ENCODE assay signal across 7 mouse cellular contexts in genomic region chr2:52860111-52860775, GRCm38 (mm10). TPM values are rescaled to one million over a fixed set of nuclear protein-coding genes. Genes with fewer than 3 reads are reported as not detected.
DNase-seq lines count a peak whose midpoint lies in the region; ATAC-seq and TF ChIP-seq lines count a peak whose summit lies in the region.

No protein-coding gene starts in this region.

- no peaks in the 10 kb centered on the region for H3K27me3 ChIP-seq in lung, embryonic 15.5 days
- no peaks in the 10 kb centered on the region for H3K27me3 ChIP-seq in forebrain, embryonic 11.5 days (ENCODE audit: control insufficient read depth, insufficient read depth, low read length)
- H3K27me3 ChIP-seq in limb, embryonic 12.5 days = no peaks in the 10 kb centered on the region
- no peaks in the 10 kb centered on the region for H3K27me3 ChIP-seq in stomach, postnatal 0 days (ENCODE audit: control insufficient read depth, insufficient read depth, low read length)

- no peak for TF ChIP-seq EP300 in stomach, postnatal 0 days (optimal IDR thresholded peaks at IDR 0.05)

- ATAC-seq in lung, embryonic 15.5 days (ENCODE audit: borderline replicate concordance, extremely low read depth, low FRiP score, low TSS enrichment) = no peak
- ATAC-seq in forebrain, embryonic 11.5 days (replicated peaks; ENCODE audit: low FRiP score) = no peak
- no peak for ATAC-seq in limb, embryonic 12.5 days (ENCODE audit: insufficient number of reproducible peaks, insufficient read depth, low FRiP score, low TSS enrichment, low read depth)
- no peak for ATAC-seq in stomach, postnatal 0 days (ENCODE audit: low FRiP score, low TSS enrichment)

- peak overlapping the region; percentile 99; the same call in 1 of the 2 replicates for H3K4me2 ChIP-seq in lung, embryonic 15.5 days
- H3K4me2 ChIP-seq in forebrain, embryonic 11.5 days (ENCODE audit: low read depth, low read length, severe bottlenecking) = peak overlapping the region; percentile 51
- H3K4me2 ChIP-seq in limb, embryonic 12.5 days = peak overlapping the region; percentile 83
- H3K4me2 ChIP-seq in stomach, postnatal 0 days (replicated peaks; ENCODE audit: low read depth) = peak overlapping the region; percentile 88

- DNase-seq in lung, postnatal 14 days = no peak
- no peak for DNase-seq in forebrain, embryonic 11.5 days (ENCODE audit: low spot score)
- no peak for DNase-seq in stomach, postnatal 0 days (ENCODE audit: low spot score)
- no peak for DNase-seq in spleen, adult 12 weeks (ENCODE audit: low spot score)
- no peak for DNase-seq in thymus, adult 18-20 months

- no peak overlapping the region for H3K27ac ChIP-seq in lung, embryonic 15.5 days
- H3K27ac ChIP-seq in forebrain, embryonic 11.5 days (ENCODE audit: low read depth, low read length) = no peak overlapping the region
- peak overlapping the region; percentile 92 for H3K27ac ChIP-seq in limb, embryonic 12.5 days
- H3K27ac ChIP-seq in stomach, postnatal 0 days (replicated peaks) = peak overlapping the region; percentile 84; the same call in 1 of the 2 replicates

- WGBS in lung, embryonic 15.5 days = 43% methylated on average over 8 of the region's 8 CpGs
- 15% methylated on average over 8 of the region's 8 CpGs for WGBS in forebrain, embryonic 11.5 days
- WGBS in limb, embryonic 12.5 days = 5% methylated on average over 8 of the region's 8 CpGs
- WGBS in stomach, postnatal 0 days = 35% methylated on average over 8 of the region's 8 CpGs

- H3K4me1 ChIP-seq in lung, embryonic 15.5 days = peaks cover 28% of the 10 kb centered on the region
- H3K4me1 ChIP-seq in forebrain, embryonic 11.5 days (replicated peaks; ENCODE audit: control insufficient read depth, insufficient read depth, low read length) = peaks cover 15% of the 10 kb centered on the region; the same call in 1 of the 2 replicates
- peaks cover 36% of the 10 kb centered on the region for H3K4me1 ChIP-seq in limb, embryonic 12.5 days (replicated peaks)
- no peaks in the 10 kb centered on the region; the same call in 1 of the 2 replicates for H3K4me1 ChIP-seq in stomach, postnatal 0 days (replicated peaks; ENCODE audit: control insufficient read depth, insufficient read depth)

- no peak overlapping the region for H3K9ac ChIP-seq in lung, embryonic 15.5 days
- H3K9ac ChIP-seq in forebrain, embryonic 11.5 days (ENCODE audit: low read length) = peak overlapping the region; percentile 31; the same call in 1 of the 2 replicates
- H3K9ac ChIP-seq in limb, embryonic 12.5 days (replicated peaks) = peak overlapping the region; percentile 96
- H3K9ac ChIP-seq in stomach, postnatal 0 days (ENCODE audit: low read length) = peak overlapping the region; percentile 1; the same call in 1 of the 2 replicates

- no peak overlapping the region; the same call in 1 of the 2 replicates for H3K4me3 ChIP-seq in lung, embryonic 15.5 days
- peak overlapping the region; percentile 76 for H3K4me3 ChIP-seq in forebrain, embryonic 11.5 days (ENCODE audit: low read depth, low read length)
- peak overlapping the region; percentile 96 for H3K4me3 ChIP-seq in limb, embryonic 12.5 days (replicated peaks)
- peak overlapping the region; percentile 86; the same call in 1 of the 2 replicates for H3K4me3 ChIP-seq in stomach, postnatal 0 days (ENCODE audit: low read depth, low read length)

- TF ChIP-seq CTCF in stomach, postnatal 0 days (IDR thresholded peaks at IDR 0.05; ENCODE audit: low read depth) = no peak

- H3K36me3 ChIP-seq in lung, embryonic 15.5 days = no peaks in the 10 kb centered on the region
- H3K36me3 ChIP-seq in forebrain, embryonic 11.5 days (ENCODE audit: control insufficient read depth, insufficient read depth, low read length) = no peaks in the 10 kb centered on the region
- H3K36me3 ChIP-seq in limb, embryonic 12.5 days = no peaks in the 10 kb centered on the region
- no peaks in the 10 kb centered on the region for H3K36me3 ChIP-seq in stomach, postnatal 0 days (ENCODE audit: control insufficient read depth, insufficient read depth, low read length)

- H3K9me3 ChIP-seq in lung, embryonic 15.5 days = no peaks in the 10 kb centered on the region
- no peaks in the 10 kb centered on the region for H3K9me3 ChIP-seq in forebrain, embryonic 11.5 days (ENCODE audit: control insufficient read depth, low read length)
- H3K9me3 ChIP-seq in limb, embryonic 12.5 days = no peaks in the 10 kb centered on the region
- H3K9me3 ChIP-seq in stomach, postnatal 0 days (ENCODE audit: control insufficient read depth, low read length) = no peaks in the 10 kb centered on the region

RNA-seq across cellular contexts. Expression of gene Fmnl2, which starts 2.6 kb away (rescaled TPM):
- polyA plus RNA-seq in lung, embryonic 15.5 days (2015; fragmentation: Nextera tagmentation; extraction: Ambion mirVana) = 3.7 TPM in 2 replicates
- 10.4 and 10.6 TPM in 2 replicates for polyA plus RNA-seq in forebrain, embryonic 11.5 days (2014; fragmentation: Nextera tagmentation; extraction: Ambion mirVana)
- 14.4 and 14.7 TPM in 2 replicates for polyA plus RNA-seq in limb, embryonic 12.5 days (2016; fragmentation: Nextera tagmentation; extraction: Ambion mirVana)
- polyA plus RNA-seq in stomach, postnatal 0 days (2015; fragmentation: Nextera tagmentation; extraction: Ambion mirVana) = 2.6 and 3.0 TPM in 2 replicates

Comparison
In these comparisons a context has a peak if more than half of its experiments do, and no peak if none do; other contexts are left out.
1. H3K27ac ChIP-seq: peak in limb, embryonic 12.5 days (single experiment) and stomach, postnatal 0 days (single experiment); none in lung, embryonic 15.5 days (single experiment) and forebrain, embryonic 11.5 days (single experiment).
2. Peak in every context shown above with its lines, with median percentiles within 50 percentile points of each other: H3K4me2 ChIP-seq.